Mouse (Mus musculus) cerebellum, adult 11 months (tissue): ENCODE data around the gene Sema4b.

ENCODE experiments used
- DNase-seq: peaks from one replicate; pipeline ENCODE4 v3.0.0; 2022

Sema4b gene

DNA sequence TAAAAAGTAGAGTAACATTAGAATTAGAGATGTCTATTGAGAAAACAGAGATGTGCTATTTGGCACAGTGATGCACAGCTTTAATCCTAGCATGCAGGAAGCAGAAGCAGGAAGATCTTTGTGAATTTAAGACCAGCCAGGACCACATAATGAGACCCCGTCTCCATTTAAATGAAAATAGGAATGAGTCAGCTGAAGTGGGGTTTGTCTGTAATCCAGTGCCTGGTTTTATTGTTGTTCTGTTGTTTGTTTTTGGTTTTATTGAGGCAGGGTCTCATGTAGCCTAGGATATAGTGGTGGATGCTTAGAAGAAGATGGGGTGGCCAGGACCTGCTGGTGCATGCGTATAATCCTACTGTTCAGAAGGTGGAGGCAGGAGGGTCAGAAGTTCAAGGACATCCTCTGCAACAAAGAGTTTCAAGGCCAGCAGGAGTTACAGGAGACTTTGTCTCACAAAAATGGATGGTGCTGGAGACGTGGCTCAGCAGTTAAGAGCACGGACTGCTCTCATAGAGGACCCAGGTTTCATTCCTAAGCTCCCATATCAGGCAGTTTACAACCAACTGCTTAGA is 34.6 kb downstream of the Sema4b start:
- no peak for DNase-seq

DNA sequence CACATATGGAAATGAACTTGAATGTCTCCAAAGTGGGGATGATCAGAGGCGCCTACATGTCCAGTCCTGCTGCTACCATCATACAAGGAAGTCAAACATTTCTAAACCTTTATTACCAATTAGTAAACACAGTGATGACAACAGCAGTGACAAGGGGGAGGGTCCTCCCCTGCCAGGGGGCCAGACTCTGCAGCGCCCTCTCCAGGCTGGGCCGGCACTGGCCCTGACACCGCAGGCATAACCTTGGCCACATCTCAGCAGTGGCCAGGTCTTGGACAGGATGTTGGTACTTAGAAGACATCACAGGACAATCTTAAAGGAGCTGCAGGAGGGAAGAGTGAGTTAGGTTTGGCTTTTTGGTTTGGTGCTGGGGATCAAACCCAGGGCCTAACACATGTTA is 40.4 kb downstream of the Sema4b start:
- no peak for DNase-seq

DNA sequence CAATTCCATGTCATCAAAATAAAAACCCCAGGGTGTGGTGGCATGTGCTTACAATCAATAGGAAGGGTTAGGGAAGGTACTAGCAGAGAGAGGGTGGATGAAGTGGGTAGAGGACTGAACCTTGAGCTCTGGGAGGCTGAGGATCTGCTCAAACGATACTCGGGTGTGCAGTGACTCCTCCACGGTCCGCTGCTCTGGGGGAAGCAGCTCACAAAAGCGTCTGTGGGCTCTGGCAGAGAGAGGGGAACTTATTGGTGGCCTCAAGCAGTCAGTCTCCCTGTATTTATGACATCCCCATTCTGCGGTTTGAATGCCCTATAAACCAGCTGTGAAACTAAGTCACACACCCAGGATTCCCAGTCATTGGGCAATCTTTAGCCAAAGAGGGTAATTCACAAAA is 43.6 kb downstream of the Sema4b start:
- DNase-seq: no peak

DNA sequence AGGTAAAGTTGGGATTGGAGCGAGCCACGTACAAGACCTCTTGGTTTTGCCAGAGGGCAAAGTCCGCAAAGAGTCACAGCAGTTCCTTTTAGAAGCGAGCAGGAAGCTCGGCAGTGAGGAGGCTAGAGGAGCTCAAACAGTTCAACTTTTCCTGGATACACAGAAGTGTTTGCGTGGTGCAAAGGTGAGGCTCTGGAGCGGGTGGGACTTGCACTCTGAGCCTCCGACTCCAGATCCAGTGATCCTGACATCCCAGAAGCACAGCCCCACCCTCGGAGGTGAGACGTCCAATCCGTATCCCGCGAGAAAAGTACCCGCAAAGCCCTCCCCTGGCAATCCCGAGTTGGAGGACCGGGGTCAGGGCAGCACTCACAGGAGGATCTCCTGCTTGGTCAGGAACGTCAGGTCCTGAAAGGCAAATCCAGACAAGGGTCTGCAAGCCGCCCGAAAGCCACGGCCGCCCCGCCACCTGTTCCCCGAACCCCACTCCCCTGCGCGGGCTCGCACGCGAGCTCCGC is 45.4 kb downstream of the Sema4b start:
- no peak for DNase-seq

DNA sequence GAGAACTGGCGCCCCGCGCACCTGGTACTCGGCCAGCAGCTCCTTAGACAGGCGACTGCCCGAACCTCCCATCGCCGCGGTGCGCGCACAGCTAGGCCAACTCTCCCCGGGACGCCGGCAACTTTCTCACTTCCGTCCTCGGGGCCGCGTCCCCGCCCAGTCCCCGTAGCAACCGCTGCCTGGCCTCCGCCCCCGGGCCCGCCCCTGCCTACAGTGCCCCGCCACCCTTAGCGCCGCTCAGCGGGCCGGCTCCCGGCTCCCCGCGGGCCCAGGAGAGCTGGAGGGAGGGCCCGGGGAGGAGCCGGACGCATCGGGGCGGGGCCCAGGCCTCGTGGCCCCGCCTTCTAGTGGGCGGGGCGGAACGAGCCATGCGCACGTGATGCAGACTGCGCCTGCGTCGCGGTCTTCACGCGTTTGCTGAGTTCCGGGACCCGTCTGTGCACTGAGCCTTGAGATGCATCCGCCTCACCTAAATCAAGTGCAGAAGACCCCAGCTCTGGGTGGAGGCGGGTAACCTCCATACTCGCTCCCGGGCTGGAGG is 45.9 kb downstream of the Sema4b start, which contains the start of the genes Cib1 and Gdpgp1:
Gene Cib1 (minus strand): TSS at position 325 of the 541 bp plus-strand sequence.
Gene Gdpgp1 (plus strand): TSS at position 377 of the 541 bp plus-strand sequence.
- peak; percentile 92 for DNase-seq

DNA sequence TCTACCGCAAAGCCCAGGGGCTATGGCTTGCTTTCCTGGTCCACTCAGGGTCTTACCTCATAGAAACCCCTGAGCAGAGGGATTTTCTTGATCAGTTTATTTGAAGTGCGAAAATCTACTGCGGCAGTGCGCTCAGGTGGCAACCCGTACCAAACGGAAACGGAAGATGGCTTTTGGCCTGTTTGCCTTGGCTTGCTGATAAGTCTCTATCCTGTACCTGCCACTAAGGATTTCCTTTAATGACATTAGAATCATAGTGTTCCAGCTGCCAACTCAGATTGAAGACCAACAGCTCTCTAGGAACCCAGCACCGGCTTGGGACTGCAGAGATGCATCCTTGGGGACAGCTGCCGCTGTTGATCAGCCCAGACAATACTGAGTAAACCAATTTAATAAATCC is 47.2 kb downstream of the Sema4b start:
- no peak for DNase-seq

DNA sequence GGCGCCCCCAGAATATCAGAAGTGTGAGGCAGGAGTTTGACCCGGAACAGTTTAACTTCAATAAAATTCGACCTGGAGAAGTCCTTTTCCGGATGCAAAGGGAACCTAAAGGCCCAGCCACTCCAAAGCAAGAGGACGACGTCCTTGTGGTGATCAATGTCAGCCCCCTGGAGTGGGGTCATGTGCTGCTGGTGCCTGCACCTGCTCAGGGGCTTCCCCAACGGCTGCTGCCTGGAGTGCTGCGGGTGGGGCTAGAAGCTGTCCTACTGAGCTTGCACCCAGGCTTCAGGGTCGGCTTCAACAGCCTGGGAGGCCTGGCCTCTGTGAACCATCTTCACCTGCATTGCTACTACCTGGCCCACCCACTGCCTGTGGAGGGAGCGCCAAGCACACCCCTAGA is 51.9 kb downstream of the Sema4b start:
- DNase-seq: no peak

DNA sequence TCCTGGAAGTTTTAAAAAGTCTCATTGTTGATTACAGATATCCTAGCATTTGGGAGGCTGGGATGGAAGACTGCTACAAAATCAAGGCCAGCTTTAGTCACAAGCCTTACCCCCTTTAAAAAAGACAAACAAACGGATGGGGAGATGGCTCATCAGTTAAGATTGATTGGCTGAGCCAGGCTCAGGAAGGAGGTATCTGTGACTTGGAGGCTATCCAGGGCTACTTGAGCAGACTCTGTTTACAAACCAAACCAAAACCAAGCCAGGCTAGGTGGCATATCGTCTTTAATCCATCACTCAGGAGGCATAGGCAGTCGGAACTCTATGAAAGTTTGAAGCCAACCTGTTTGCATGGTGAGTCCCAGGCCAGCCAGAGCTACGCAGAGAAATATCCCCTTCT is 55.0 kb downstream of the Sema4b start:
- no peak for DNase-seq

DNA sequence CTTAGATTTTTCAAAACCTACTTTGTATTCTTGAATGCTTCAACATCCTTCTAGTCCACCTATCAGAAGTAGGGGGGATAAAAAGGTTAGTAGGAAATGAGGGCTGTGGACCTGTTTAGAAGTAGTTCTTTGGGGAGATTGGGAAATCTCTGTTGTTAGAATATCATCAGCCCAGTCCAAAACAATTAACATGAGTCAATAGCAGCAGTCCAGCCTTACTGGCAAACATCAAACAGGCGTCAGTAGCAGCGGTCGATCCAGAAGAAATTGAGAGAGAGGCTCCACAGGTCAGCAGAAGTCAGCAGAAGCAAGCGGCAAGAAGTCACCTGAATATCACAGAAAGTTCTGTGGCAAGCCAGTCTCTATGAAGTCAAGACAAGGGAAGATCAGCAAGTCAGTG is 58.2 kb downstream of the Sema4b start:
- no peak for DNase-seq

DNA sequence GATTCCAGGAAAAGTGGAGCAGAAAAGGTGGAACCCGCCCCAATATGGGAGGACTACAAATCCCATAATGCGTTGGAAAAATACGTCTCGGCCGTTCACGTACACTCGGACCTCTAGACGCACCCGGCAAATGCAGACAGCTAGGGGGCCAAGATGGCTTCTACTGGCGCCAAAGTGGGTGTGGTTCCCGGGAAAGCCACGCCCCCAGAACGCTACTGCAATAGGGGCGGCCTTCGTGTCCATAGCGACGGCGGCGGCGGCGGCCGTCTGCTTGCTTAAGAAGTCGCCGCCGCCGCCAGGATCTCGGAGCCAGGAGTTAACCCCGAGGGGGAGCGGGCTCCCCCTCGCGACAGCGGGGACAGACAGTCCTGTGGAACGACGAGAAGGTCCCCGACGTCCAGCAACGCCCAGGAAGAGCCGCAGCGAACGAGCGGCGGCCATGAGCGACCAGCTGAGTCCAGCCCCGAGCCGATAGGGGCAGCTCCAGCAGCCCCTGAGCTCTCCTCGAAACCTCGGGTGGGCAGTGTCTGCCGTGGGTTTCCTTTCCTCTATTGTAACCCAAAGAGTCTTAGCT is 59.6 kb downstream of the Sema4b start, which contains the start of gene Ttll13:
Gene Ttll13 (plus strand): TSS at position 229 of the 574 bp plus-strand sequence.
- peak; percentile 95 for DNase-seq

DNA sequence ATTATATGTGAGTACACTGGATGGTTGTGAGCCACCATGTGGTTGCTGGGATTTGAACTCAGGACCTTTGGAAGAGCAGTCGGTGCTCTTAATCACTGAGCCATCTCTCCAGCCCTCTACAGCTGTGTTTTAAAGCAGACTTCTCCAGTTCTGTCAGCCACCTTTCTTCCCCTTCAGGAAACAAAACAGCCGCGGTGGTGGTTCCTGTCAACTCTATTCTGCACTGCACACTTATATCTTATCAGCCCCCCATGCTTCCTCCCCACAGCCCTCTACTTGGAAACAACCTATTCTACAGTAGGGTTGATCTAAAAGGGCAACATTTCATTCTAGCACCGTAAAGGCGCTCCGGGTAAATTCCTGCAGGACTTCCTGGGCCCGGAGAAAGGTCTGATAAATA is 60.2 kb downstream of the Sema4b start:
- no peak for DNase-seq

DNA sequence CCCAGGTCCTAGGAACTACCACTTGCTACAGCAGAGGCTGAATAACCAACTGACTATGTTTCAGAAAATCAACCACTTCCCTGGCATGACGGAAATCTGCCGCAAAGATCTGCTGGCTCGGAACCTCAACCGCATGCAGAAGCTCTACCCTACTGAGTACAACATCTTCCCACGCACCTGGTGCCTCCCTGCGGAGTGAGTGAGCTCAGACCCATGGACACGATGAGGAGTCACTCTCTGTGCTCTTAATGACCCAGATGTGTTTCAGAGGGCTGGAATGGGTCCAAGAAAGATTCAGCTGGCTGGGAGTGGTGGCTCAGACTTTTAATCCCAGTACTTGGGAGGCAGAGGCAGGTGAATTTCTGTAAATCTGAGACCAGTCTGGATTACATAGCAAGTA is 65.8 kb downstream of the Sema4b start:
- DNase-seq: no peak

DNA sequence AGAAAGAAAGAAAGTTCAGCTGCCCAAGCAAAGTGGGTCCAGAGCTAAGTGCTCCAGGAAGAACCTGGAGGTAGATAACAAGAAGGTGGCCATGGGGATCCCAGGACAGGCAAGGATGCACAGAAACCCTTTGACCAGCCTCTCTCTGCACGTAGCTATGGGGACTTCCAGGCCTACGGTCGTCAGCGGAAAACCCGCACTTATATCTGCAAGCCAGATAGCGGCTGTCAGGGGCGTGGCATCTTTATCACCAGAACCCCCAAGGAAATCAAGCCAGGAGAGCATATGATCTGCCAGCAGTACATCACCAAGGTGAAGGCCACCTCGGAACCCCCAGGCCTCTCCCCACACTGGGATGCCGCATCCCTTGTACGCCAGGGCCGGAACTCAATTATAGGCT is 66.2 kb downstream of the Sema4b start:
- DNase-seq: no peak

DNA sequence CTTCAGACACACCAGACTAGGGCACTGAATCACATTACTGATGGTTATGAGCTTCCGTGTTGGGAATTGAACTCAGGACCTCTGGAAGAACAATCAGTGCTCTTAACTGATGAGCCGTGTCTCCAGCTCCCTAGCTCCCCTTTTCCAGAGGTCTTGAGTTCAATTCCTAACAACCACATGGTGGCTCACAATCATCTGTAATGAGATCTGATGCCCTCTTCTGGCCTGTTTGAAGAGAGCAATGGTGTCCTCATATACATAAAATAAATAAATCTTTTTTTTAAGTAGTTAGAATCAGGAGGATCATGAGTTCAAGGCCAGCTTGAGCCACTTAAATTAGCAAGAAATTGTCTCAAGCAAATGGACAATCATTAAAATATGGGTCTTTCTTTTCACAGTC is 69.3 kb downstream of the Sema4b start:
- no peak for DNase-seq

DNA sequence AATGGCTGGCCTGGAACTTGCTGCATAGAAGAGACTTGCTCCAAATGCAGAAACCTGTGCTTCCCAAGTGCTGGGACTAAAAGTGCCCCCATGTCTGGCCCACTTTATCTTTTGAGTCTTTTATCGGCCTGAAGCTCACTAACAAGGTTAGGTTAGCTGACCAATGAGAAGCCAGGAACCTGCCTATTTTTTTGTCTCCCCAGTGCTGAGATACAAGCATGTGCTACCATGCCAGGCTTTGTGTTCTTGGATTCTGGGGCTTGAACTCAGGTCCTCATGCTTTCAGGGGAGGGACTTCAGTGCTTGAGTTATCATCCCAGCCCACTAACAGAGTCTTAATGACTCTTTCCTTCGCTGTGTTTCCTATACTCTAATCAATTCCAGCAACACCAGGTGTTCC is 71.1 kb downstream of the Sema4b start:
- no peak for DNase-seq

DNA sequence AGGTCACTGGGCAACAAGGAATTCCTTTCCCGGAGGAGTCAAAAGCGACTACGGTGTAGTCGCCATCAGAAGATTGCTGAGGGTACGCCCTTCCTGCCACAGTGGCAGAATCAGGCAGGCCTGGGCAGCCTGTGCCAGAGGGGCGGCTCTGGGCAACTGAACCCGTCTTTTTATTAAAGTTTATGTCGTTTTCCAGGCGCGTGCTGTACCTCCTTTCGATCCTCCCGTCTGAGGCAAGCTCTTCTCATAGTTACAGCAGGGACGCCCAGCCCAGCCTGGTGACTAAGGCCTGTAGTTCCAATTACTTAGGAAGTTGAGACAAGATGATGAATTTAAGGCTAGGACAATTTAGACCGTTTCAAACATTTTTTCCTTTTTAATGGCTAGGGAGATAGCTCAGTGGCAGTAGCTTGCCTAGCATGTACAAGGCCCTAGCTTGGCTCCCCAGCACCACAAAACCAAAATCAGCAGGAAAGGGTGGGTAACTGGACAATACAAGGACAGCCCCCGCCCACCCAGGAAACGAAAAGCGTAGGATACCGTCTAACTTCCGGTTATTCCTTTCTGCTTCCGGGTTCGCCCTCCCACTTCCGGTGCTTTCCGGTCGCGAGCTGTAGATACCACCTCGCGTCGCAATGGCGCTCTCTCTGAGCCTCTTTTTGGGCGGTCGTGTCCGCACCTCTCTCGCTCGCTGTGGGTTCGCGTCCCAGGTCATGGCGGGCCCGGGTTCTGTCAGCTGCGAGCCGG is 74.2 kb downstream of the Sema4b start, which contains the start of gene Ngrn:
Gene Ngrn (plus strand): TSS at position 591 of the 747 bp plus-strand sequence.
- peak; percentile 73 for DNase-seq

DNA sequence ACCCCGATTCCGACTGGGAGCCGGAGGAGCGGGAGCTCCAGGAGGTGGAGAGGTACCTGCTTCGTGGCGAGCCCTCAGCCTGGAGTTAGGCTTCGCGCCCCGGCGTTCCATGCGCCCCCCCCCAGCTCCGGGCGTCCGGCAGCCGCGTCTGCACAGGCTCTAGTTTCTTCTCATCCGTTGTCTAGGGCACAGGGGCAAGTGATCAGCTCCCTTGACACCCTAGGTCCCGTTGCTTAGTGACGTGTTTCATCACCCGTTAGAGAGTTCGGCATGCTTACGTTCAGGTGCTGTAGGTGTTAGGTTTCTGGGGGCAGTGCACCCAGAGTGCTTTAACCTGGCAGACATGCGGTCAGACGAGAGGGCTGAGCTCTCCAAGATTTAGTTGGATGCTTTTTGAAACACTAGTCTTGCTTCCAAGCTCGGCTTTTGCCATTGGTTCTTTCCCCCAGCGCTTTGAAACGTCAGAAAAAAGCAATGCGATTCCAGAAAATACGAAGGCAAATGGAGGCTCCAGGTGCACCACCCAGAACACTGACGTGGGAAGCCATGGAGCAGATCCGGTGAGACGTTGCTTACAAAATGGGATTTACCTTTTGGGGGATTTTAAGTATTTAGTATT is 74.8 kb downstream of the Sema4b start:
- DNase-seq: no peak

DNA sequence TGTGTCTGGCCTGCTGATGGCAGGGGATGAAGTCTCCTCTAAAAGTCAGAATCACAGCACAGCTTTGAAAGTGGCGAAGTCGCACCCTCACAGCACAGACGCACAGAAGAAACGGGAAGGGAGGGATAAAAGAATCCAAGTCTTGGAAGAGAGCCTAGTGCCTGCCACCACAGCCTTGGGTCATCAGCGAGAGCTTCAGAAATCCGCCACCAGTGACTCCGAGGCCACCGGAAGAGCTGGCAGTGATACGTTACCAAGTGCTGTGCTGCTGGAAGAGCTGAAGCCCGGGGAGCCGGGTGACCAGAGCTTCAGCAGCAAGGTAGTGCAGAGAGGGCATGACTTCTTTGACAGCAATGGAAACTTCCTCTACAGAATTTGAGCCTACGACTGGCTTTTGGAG is 78.0 kb downstream of the Sema4b start:
- no peak for DNase-seq

DNA sequence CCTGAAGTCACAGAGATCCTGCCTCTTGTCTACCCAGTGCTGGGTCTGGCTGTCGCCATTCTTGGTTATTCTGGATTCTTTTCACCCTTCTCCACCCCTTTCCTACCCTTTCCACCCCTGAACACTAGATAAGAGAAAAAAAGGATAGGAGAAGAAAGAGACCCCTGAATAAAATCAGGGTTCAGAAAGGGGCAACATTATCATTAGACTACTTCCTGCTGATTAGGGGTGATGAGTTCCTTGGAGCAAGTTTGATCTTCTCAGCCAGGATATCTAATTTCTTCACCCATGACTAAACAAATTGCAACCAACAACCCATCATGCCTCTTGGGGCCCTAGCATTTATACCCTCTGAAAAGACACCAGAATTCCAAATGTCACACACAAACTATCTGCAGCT is 81.1 kb downstream of the Sema4b start:
- DNase-seq: no peak

DNA sequence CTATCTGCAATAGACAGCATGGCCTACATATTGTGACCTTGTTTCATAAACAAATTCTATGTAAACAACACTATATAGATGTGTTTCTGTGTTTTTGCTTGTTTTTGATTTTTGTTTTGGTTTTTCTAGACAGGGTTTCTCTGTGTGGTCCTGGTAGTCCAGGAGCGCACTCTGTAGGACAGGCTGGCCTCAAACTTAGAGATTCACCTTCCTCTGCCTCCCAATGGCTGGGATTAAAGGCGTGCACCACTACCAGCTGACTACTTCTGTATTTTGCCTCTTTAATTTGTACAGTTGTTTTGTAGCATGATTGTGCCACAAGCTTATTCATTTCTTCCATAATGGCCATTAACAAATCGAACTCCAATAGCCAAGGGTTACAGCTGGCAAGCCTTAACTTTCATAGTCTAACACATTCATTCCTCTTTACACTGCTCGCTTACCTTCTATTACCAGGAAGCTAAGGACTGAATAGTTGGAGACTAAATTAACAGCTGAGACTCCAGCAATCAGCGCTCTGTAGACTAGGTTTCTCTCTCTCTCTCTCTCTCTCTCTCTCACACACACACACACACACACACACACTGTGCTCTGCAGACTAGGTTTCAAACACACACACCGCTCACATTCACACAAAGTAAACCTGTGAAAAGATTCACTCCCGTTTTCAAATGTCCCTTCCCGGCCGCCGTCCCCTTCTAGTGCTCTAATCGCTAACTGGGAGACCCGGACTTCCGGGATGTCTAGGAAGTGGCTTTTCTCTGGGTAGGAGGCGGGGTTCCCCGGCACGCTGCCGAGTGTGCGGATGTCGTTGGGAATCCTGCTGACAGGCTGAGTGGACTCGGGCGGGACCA is 82.5 kb downstream of the Sema4b start, which contains the start of gene Vps33b:
Gene Vps33b (plus strand): TSS at position 753 of the 854 bp plus-strand sequence.
- peak; percentile 93 for DNase-seq

DNA sequence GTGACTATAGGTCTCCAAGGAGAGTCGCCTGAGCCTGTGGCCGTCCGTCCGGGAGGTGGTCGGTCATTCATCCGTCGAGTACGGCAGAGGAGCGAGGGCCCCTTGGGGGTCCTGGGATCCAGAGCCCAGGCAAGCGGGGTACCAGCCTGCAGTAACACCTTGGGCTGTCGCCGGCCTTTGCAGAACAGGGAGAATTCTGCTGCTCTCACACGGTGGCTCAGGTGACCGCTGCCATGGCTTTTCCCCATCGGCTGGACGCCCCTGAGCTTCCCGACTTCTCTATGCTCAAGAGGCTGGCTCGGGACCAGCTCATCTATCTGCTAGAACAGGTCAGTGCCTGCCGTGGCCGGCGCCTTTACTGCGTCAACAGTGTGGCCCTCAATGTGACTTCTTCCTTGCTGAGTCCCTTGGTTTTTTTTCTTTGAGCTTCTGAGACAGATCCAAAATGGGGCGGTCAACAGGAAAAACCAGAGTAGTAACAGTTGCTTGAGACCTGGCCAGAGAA is 83.2 kb downstream of the Sema4b start:
- DNase-seq: no peak

DNA sequence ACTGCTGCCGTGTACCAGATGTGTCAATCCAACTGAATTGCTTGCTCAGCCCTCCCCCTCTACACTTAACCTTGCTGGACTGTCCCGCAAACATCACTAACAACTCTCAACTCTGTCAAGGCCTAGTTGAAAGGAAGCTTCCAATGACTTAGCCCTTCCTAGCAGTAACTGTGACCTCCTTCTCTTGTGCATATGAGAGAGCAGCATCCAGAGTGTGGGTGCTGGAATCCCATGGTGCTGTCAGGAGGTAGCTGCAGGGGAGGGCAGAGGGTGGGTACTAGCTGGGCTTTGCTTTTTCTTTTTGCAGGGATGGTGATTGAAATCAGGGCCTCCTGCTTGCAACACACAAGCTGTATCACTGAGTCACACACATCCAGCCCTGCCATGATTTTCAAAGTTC is 86.8 kb downstream of the Sema4b start:
- no peak for DNase-seq
